Mouse (Mus musculus) left cerebral cortex, postnatal 36 days (tissue): ENCODE measurements at regions not wholly inside any gene's neighbourhood (a gene's known extent, or its start where the extent isn't known, plus 50 kb on each side); places are given as distances from the start of the nearest gene placed in this dataset.
A peak's percentile ranks its signal among the peaks of the same experiment; 100 is the strongest.

Source experiments
- DNase-seq, 2 experiments: peaks; one replicate each; pipeline ENCODE4 v3.0.0; 2021 to 2022; ENCODE audit warnings: low spot score in 2 of 2, mixed read lengths in 1 of 2
- intact Hi-C: fragments of 180-260 bp; cut with DNase I; formaldehyde crosslinking; loops from one replicate; pipeline ENCODE4 v1.15.1; 2025

DNA sequence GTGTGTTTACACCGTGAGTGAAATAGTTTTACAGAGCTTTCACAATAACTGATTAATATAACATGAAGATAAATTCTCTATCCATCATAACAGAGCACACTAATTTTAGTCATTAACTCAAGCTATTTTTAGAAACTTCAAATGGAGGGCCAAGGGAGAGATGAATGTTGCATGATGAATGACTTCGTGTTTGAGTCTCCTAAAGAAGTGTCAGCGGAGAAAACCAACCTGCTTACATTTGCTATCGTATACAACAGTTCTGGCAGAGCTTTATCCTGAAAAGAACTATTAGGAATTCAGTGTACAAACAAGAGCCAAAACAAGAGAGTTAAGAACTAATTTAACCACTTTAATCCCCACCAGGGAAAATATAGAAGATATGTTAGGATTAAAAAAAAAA lies 526.9 kb downstream of the Zpld1 start:
- DNase-seq = no peak
- intact Hi-C loops = no loop called here

DNA sequence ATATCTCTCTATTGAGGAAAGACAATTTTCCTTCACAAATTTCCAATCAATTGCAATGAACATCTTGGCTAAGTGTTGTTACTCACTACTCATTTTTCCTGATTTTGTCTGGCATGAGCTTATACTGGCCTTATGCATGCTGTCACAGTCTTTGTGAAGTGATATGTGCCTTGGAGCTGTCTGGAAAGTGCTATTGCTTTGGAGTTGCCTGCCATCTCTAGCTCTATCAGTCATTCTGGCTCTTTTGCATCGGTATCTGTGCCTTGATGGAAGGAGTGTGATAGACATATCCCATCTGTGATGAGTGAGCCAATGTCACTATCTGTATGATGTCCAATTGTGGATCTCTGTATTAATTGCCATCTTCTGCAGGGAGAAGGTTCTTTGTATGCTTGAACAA lies 553.6 kb downstream of the Zpld1 start:
- no peak for DNase-seq
- intact Hi-C loops = no loop called here

DNA sequence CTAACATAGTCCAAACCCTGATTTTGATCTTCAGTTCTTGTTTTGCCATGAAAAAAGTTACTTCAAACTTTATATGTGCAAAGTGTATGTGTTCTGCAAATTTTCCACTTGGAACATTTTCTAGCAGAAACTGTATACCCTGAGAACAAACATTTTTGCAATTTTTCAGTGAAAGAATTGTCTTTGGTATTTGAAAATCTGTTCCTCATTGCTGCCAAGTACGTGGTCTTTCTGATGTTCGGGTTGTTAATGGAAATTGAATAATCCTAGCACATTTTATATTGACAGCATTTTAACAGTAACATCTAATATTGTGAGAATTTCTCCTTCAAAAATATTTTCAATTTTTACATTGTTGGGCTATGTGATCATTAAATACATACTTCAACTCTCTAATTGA lies 564.3 kb downstream of the Zpld1 start:
- no peak for DNase-seq
- intact Hi-C loops = no loop called here

- intact Hi-C loops = no loop called here
- no peak for DNase-seq
Observed at GRCm38 (mm10) chr16:54707880-54708279, 589.9 kb downstream of the Zpld1 start.

GRCm38 (mm10) chr16:54682815-54683214 lies 615.0 kb downstream of the Zpld1 start:
- no peak for DNase-seq

DNA sequence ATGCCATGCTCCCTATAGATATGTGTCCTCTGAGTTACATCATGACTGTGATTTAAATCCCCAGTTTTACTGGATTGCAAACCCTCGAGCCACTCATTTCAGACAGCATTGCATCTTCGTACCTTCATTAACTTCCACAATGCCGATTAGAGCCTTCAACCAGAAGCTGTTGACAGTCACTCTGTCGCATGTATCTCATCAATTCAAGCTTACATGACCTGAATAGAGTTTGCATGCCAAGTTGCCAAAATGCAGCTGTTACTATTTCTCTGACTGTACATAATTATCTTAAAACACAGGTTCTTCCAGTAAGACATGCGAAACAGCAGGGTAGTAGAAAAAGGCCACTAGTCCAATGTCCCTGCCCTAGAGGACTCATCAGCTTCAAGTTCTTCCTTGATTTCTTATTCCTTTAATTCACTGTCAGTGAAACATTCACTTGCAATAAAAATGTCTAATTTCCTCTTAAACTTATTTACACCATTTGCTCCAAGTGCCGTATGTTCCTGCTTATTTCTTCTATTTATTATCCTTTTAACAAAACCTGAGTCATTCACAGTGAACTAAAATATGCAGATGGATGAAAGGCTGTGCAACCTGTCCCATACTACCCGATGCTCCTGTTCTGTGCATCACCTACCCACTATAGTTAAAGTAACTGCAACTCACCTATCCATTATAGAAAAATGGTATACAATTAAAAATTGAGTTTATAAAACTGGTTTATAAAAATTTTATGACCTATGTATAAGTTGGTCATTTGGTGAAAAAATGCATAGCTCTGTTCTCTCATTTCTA lies 648.9 kb downstream of the Zpld1 start:
- intact Hi-C loops = no loop called here
- DNase-seq = no peak

More at GRCm38 (mm10) chr16:54682815-54683214, 615.0 kb downstream of the Zpld1 start:
- intact Hi-C loops = no loop called here

GRCm38 (mm10) chr16:54647821-54648220 lies 650.0 kb downstream of the Zpld1 start:
- intact Hi-C loops = no loop called here
- no peak for DNase-seq

DNA sequence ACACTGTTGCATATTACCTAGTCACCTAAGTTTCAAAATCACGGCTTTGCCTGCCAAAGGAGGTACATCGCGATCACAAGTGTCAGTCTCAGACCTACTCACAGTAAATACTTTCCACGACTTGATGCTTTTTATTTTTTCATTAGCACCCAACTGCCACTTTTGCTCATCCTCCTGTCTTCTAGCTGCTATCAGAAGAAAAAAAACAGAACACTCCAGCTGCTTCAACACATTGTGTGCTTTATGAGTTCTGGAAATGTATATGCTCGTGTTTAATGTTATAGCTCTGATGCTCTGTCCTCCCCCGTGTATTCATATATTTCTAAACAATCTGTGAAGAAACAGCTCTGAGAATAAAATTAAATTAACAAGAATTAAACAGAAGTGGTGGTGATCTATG lies 651.5 kb downstream of the Zpld1 start:
- DNase-seq = no peak
- intact Hi-C loops = no loop called here

GRCm38 (mm10) chr16:54629183-54629582 lies 668.6 kb downstream of the Zpld1 start:
- DNase-seq = no peak
- intact Hi-C loops = no loop called here

GRCm38 (mm10) chr16:54592643-54593042 lies 705.1 kb downstream of the Zpld1 start:
- peak; percentile 33 to 43 for DNase-seq
- intact Hi-C loops = no loop called here
